Mouse (Mus musculus) C2C12 (cell line): ENCODE results near the gene Nfam1.

ENCODE experiments used
- CEBPB ChIP-seq: IDR thresholded peaks from one replicate; pipeline ENCODE4 v1.6.1; 2011; ENCODE audit warnings: low read depth, mild to moderate bottlenecking, control low read depth, moderate library complexity
- CTCF ChIP-seq: IDR thresholded peaks from one replicate; pipeline ENCODE4 v1.5.1; 2011; ENCODE audit not compliant: control insufficient read depth, insufficient read depth, insufficient read length

DNA sequence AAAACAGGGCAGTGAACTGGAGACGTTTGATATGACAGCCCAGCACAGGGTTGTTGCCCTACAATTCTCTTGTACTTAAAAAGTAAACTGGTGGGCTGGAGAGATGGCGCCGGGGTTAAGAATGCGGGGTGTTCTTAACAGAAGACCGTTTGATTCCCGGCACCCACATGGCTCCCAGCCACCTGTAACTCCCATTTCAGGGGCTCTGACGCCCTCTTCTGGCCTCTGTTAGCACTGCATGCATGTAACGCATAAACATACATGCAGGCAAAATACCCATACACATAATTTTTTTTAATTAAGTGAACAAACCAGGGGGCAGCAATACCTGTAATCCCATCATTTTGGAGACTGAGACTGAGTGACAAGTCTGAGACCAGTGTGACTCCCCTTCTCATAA, 24.4 kb upstream of the Nfam1 start:
- TF ChIP-seq CEBPB (no peak), CTCF (no peak)
